Mouse (Mus musculus) lung, embryonic 14.5 days (tissue): Measurements from ENCODE around the gene Adamts2. TPM values are rescaled to one million over a fixed set of nuclear protein-coding genes. Genes with fewer than 3 reads are reported as not detected.

ENCODE experiments used
- ATAC-seq: fragments of 200-750 bp; cut with Nextera tagmentation; 2 replicates; pipeline ENCODE4 v1.8.0; 2017; ENCODE audit warnings: mild to moderate bottlenecking, moderate TSS enrichment, moderate library complexity; ENCODE audit not compliant: insufficient read depth
- DNase-seq: peaks from one replicate; pipeline ENCODE4 v3.0.0-alpha.2; 2015
- H3K27ac ChIP-seq: fragments of 300-500 bp; sonication (generic); 2 replicates; pipeline ENCODE4 v1.5.1; 2014; ENCODE audit warnings: low read depth, mild to moderate bottlenecking, moderate library complexity
- H3K27me3 ChIP-seq: fragments of 300-500 bp; sonication (generic); 2 replicates; pipeline ENCODE4 v1.6.1; 2014; ENCODE audit warnings: low read length, control low read depth; ENCODE audit not compliant: insufficient read depth
- H3K36me3 ChIP-seq: fragments of 300-500 bp; sonication (generic); 2 replicates; pipeline ENCODE4 v1.6.1; 2014; ENCODE audit warnings: control low read depth; ENCODE audit not compliant: insufficient read depth
- H3K4me1 ChIP-seq: fragments of 300-500 bp; sonication (generic); 2 replicates; pipeline ENCODE4 v1.6.1; 2014; ENCODE audit warnings: antibody characterized with exemption, control low read depth; ENCODE audit not compliant: insufficient read depth
- H3K4me2 ChIP-seq: fragments of 300-500 bp; sonication (generic); 2 replicates; pipeline ENCODE4 v1.6.1; 2014; ENCODE audit warnings: mild to moderate bottlenecking
- H3K4me3 ChIP-seq: fragments of 300-500 bp; sonication (generic); 2 replicates; pipeline ENCODE4 v1.5.1; 2014; ENCODE audit warnings: low read depth, low read length
- H3K9ac ChIP-seq: fragments of 300-500 bp; sonication (generic); 2 replicates; pipeline ENCODE4 v1.6.1; 2014
- H3K9me3 ChIP-seq: fragments of 300-500 bp; sonication (generic); 2 replicates; pipeline ENCODE4 v1.6.1; 2016; ENCODE audit warnings: low read depth, low read length, control low read depth
- CTCF ChIP-seq: IDR thresholded peaks from 2 replicates; pipeline ENCODE4 v1.5.1; 2016; ENCODE audit warnings: antibody characterized with exemption, low read depth
- WGBS: fragments of 180-500 bp; shearing (Covaris S2); extraction: QIAGEN DNeasy Blood & Tissue Kit; methylation state at CpG from one replicate; pipeline ENCODE4 v1.1.7; 2014; 5-methylcytosine and 5-hydroxymethylcytosine counted together
- polyA plus RNA-seq: library from polyadenylated mRNA; unstranded; fragments of >200 nt; fragmentation: Nextera tagmentation; extraction: Ambion mirVana; gene quantifications from 2 replicates; pipeline ENCODE4 v1.2.1, GENCODE M21; 2014

Adamts2 gene
- polyA plus RNA-seq, 1 experiment from 2014 or later, result 10.9 TPM

DNA sequence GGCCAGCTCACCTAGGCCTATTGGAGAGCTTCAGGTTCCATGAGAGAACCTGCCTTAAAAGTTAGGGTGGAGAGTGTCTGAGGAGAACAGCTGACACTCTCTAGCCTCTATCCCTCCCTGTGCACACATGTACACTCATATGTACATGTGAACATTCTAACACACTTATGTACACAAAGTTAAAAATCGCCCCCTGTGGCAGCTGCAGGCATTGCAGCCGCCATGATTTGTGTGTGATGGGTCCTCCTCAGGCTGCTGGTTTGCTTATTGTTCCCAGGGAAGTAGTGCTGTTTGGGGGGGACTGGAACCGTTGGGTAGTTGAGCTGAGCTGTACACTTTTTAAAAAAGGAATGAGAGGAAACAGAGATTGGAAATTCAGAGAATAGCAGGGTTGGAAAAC, 14.1 kb upstream of the Adamts2 start:
- 11% methylated on average over 3 of the region's 3 CpGs for WGBS

DNA sequence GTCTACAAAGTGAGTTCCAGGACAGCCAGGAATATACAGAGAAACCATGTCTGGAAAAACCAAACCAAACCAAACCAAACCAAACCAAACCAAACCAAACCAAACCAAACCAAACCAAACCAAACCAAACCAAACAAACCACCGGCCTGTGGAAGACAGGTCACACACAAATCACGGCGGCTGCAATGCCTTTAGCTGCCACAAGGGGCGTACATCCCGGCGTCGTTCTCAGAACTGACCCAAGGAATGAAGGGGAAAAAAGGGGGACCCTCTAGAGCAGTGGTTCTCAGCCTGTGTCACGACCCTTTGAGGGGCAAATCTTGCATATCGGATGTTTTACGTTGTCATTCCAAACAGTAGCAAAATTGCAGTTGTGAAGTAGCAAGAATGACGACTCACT, 12.8 kb upstream of the Adamts2 start:
- ATAC-seq, result no peak
- H3K36me3 ChIP-seq, result no peaks in the 10 kb centered on the region
- H3K9ac ChIP-seq, result no peak overlapping the region
- no peak overlapping the region for H3K4me3 ChIP-seq
- TF ChIP-seq CTCF, result peak; percentile 83
- WGBS, result 39% methylated on average over 11 of the region's 11 CpGs
- no peak overlapping the region for H3K4me2 ChIP-seq
- H3K27me3 ChIP-seq, result no peaks in the 10 kb centered on the region
- no peaks in the 10 kb centered on the region for H3K4me1 ChIP-seq
- H3K9me3 ChIP-seq, result no peaks in the 10 kb centered on the region
- DNase-seq, result peak; percentile 68
- no peak overlapping the region for H3K27ac ChIP-seq

More for the DNA sequence above, 14.1 kb upstream of the Adamts2 start:
- TF ChIP-seq CTCF, result peak; percentile 83
- DNase-seq, result peak; percentile 83
- ATAC-seq, result peak; percentile 31; the same call in 1 of the 2 replicates
- H3K4me2 ChIP-seq, result no peak overlapping the region
- no peak overlapping the region for H3K9ac ChIP-seq
- no peaks in the 10 kb centered on the region for H3K27me3 ChIP-seq
- H3K36me3 ChIP-seq, result no peaks in the 10 kb centered on the region
- no peaks in the 10 kb centered on the region for H3K4me1 ChIP-seq
- H3K27ac ChIP-seq, result no peak overlapping the region
- no peak overlapping the region for H3K4me3 ChIP-seq
- no peaks in the 10 kb centered on the region for H3K9me3 ChIP-seq

DNA sequence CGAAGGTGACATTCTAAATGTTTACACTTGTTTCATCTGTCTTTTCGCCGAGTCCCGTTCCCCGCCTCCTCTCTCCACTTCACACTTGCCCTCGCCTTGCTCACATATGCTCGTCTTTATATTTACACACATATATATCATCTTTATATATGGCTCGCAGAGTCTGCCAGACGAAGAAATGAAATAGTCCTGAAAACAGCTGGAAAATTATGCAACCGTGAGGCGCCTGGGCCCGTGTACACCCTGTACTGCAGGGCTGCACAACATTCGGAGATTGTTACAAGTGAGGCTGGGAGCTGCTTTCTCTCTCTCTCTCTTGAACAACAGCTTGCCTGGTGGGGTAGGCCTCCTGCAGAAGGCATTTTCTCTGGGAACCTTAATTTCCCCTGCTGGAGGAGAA, 10.8 kb upstream of the Adamts2 start:
- Histone ChIP-seq H3K4me3 (no peak overlapping the region), H3K27ac (no peak overlapping the region), H3K4me1 (no peaks in the 10 kb centered on the region), H3K36me3 (no peaks in the 10 kb centered on the region), H3K27me3 (no peaks in the 10 kb centered on the region), H3K4me2 (no peak overlapping the region), H3K9ac (no peak overlapping the region), H3K9me3 (no peaks in the 10 kb centered on the region)
- no peak for ATAC-seq
- DNase-seq, result peak; percentile 13
- no peak for TF ChIP-seq CTCF
- WGBS, result 53% methylated on average over 13 of the region's 13 CpGs

DNA sequence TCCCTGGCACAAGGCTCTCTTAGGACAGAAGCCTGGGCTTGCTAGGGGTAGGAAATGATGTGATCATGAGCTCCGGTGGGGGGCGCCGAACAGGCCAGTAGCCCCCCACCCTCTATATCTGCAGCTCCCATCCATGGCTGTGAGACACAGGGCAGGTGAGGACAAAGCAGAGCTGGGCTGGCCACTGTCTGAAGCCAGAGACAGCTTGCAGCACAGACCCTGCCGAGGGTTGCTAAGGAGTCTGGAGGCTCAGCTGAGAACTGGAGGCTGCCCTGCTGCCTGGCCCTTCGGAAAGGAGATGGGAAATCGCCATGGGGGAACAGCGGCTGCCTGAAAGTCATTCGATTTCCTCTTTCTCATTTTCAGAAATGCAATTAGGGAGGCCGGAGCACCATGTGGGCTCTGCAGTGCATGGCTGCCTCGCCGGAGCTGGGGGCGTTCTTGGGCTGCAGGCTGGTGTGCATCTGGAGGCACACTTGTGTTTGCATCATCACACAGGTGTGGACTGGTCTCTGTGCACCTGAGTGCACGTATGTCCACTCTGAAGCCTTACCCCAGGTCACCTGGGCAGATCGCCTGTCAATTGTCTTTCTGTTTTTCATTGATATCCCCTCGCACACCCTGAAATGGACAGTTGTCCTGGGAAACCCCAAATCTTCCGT, 8.9 kb upstream of the Adamts2 start:
- ATAC-seq (no peak), DNase-seq (no peak)
- Histone ChIP-seq H3K4me3 (no peak overlapping the region), H3K27ac (no peak overlapping the region), H3K4me1 (no peaks in the 10 kb centered on the region), H3K9me3 (no peaks in the 10 kb centered on the region), H3K4me2 (no peak overlapping the region), H3K9ac (no peak overlapping the region), H3K36me3 (no peaks in the 10 kb centered on the region), H3K27me3 (no peaks in the 10 kb centered on the region)
- no peak for TF ChIP-seq CTCF
- 75% methylated on average over 16 of the region's 16 CpGs for WGBS

DNA sequence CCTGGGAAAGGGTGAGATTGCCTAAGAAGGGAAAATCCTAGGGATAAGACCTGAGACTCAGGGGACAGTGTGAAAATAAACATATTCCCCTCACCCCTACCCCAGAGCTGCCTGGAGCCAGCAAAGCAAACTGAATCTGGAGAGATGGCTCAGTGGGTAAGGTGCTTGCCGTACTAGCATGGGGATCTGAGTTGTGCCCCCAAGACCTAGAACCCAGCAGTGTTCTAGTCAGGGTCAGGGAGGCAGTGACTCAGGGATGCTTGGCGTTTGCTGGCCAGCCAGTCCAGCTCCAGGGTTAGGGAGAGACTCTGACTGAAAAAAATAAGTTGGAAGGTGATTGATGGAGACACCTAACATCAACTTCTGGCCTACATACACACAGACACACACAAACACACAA, 5.3 kb upstream of the Adamts2 start:
- TF ChIP-seq CTCF, result no peak
- 47% methylated on average over 2 of the region's 2 CpGs for WGBS

DNA sequence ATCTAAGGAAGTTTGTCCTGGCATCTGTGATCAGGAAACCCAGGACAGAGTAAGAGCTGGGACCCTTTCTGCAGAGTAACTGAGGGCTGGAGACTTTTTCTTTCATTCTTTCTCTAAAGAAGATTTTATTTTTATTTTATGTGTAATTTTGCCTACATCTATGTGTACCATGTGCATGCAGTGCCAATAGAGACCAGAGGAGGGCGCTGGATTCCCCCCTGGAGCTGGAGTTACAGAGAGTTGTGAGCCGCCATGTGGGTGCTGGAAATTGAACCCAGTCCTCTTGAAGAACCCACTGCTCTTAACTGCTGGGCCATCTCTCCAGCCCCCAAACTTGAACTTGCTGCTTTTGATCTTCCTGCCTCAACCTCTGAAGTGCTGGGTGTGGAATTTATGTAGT, 2.7 kb upstream of the Adamts2 start:
- DNase-seq (no peak), ATAC-seq (no peak)
- peaks cover 36% of the 10 kb centered on the region for H3K27me3 ChIP-seq
- TF ChIP-seq CTCF, result 0 out of 2 replicates have a peak, but pooled peaks have one; percentile 20
- H3K9ac ChIP-seq, result no peak overlapping the region
- 53% methylated on average over 2 of the region's 2 CpGs for WGBS
- no peaks in the 10 kb centered on the region for H3K36me3 ChIP-seq
- no peak overlapping the region for H3K4me2 ChIP-seq
- no peak overlapping the region for H3K27ac ChIP-seq
- H3K4me1 ChIP-seq, result no peaks in the 10 kb centered on the region
- H3K9me3 ChIP-seq, result no peaks in the 10 kb centered on the region
- H3K4me3 ChIP-seq, result no peak overlapping the region

More for the DNA sequence above, 5.3 kb upstream of the Adamts2 start:
- H3K4me1 ChIP-seq, result no peaks in the 10 kb centered on the region
- H3K36me3 ChIP-seq, result no peaks in the 10 kb centered on the region
- H3K27me3 ChIP-seq, result peaks cover 13% of the 10 kb centered on the region
- H3K27ac ChIP-seq, result no peak overlapping the region
- H3K4me2 ChIP-seq, result no peak overlapping the region
- H3K9me3 ChIP-seq, result no peaks in the 10 kb centered on the region
- ATAC-seq (no peak), DNase-seq (no peak)
- H3K9ac ChIP-seq, result no peak overlapping the region
- no peak overlapping the region for H3K4me3 ChIP-seq

DNA sequence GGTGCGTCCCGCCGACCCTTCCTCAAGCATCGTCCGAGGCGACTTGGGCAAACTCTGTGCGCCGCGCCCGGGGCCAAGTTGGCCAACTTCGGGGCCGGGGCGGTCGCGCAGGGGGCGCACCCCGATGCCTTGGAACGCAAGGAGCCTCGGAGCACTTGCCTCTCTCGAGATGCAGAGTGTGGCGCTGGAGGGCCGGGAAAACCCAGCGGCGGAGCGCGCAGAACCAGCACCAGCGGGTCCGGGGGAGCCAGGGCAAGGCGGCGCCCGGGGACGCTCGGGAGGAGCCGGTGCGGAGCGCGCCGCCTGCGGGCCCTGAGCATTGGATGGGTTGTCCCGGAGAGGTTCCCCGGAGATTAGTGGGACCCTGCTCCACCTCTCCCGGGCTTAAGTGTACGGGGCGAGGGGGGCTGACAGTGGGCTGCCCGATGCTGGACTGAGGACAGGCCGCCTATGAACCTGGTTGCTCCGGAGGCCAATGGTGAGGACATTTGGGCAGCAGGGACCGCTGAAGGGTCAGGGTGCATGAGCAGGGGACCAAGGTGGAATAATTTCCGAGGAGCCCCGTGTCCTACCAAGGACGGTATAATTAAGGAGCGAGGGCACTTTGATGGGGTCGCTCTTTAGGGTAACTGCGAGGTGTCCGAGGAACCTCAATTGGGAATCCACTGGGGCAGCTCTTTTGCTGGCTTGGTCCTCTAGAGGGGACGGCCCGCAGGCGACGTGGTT, 635 bp downstream of the Adamts2 start:
- peak overlapping the region; percentile 54 for H3K9ac ChIP-seq
- no peaks in the 10 kb centered on the region for H3K9me3 ChIP-seq
- H3K27ac ChIP-seq, result no peak overlapping the region
- no peaks in the 10 kb centered on the region for H3K4me1 ChIP-seq
- H3K4me2 ChIP-seq, result peak overlapping the region; percentile 96
- DNase-seq, result peak; percentile 67
- H3K27me3 ChIP-seq, result peaks cover 44% of the 10 kb centered on the region
- no peak for TF ChIP-seq CTCF
- ATAC-seq, result peak; percentile 33
- under 1% methylated on average over 59 of the region's 59 CpGs for WGBS
- H3K36me3 ChIP-seq, result no peaks in the 10 kb centered on the region
- peak overlapping the region; percentile 66 for H3K4me3 ChIP-seq
